Mouse (Mus musculus) cerebellum, adult 11 months (tissue): ENCODE measurements at regions not wholly inside any gene's neighbourhood (a gene's known extent, or its start where the extent isn't known, plus 50 kb on each side); places are given as distances from the start of the nearest gene placed in this dataset.

Experiments used
- DNase-seq: peaks from one replicate; pipeline ENCODE4 v3.0.0; 2022

GRCm38 (mm10) chrX:167088930-167089329 lies 120.2 kb downstream of the Tmsb4x start:
- DNase-seq: no peak

GRCm38 (mm10) chrX:167088438-167088837 lies 120.7 kb downstream of the Tmsb4x start:
- no peak for DNase-seq

- DNase-seq: no peak
These were observed 128.3 kb downstream of the Tmsb4x start for GRCm38 (mm10) chrX:167080821-167081220.

GRCm38 (mm10) chrX:167069075-167069474 lies 140.0 kb downstream of the Tmsb4x start:
- no peak for DNase-seq

- no peak for DNase-seq
These were observed 141.2 kb downstream of the Tmsb4x start for GRCm38 (mm10) chrX:167067918-167068317.

GRCm38 (mm10) chrX:167063881-167064280 lies 145.2 kb downstream of the Tmsb4x start:
- no peak for DNase-seq

- no peak for DNase-seq
These were observed 156.7 kb downstream of the Tmsb4x start for GRCm38 (mm10) chrX:167052456-167052855.

GRCm38 (mm10) chrX:167050066-167050465 lies 159.0 kb downstream of the Tmsb4x start:
- DNase-seq: no peak

- no peak for DNase-seq
These were observed 159.7 kb downstream of the Tmsb4x start for GRCm38 (mm10) chrX:167049191-167049968.

GRCm38 (mm10) chrX:167037971-167038370 lies 171.1 kb downstream of the Tmsb4x start:
- no peak for DNase-seq

- DNase-seq: no peak
These were observed 172.8 kb downstream of the Tmsb4x start for GRCm38 (mm10) chrX:167036355-167036754.

GRCm38 (mm10) chrX:167035639-167036038 lies 173.5 kb downstream of the Tmsb4x start:
- no peak for DNase-seq

- no peak for DNase-seq
These were observed 176.0 kb downstream of the Tmsb4x start for GRCm38 (mm10) chrX:167033091-167033490.

- DNase-seq: no peak
These were observed 176.5 kb downstream of the Tmsb4x start for GRCm38 (mm10) chrX:167032586-167032985.

- no peak for DNase-seq
These were observed 177.6 kb downstream of the Tmsb4x start for GRCm38 (mm10) chrX:167031543-167031942.

GRCm38 (mm10) chrX:167015602-167016001 lies 193.5 kb downstream of the Tmsb4x start:
- DNase-seq: no peak

- DNase-seq: no peak
These were observed 194.8 kb downstream of the Tmsb4x start for GRCm38 (mm10) chrX:167014322-167014721.

GRCm38 (mm10) chrX:167012891-167013290 lies 196.2 kb downstream of the Tmsb4x start:
- no peak for DNase-seq

GRCm38 (mm10) chrX:167011977-167012542 lies 197.1 kb downstream of the Tmsb4x start:
- no peak for DNase-seq

- no peak for DNase-seq
These were observed 213.3 kb downstream of the Tmsb4x start for GRCm38 (mm10) chrX:166995855-166996254.

GRCm38 (mm10) chrX:166981003-166981402 lies 228.1 kb downstream of the Tmsb4x start:
- DNase-seq: no peak

- no peak for DNase-seq
These were observed 228.6 kb downstream of the Tmsb4x start for GRCm38 (mm10) chrX:166980504-166980903.

- DNase-seq: no peak
These were observed 232.1 kb downstream of the Tmsb4x start for GRCm38 (mm10) chrX:166977029-166977428.

GRCm38 (mm10) chrX:166971721-166972120 lies 237.4 kb downstream of the Tmsb4x start:
- no peak for DNase-seq
